Mouse (Mus musculus) forebrain, postnatal 0 days (tissue): ENCODE data around the gene Spdef. TPM values are rescaled to one million over a fixed set of nuclear protein-coding genes. Genes with fewer than 3 reads are reported as not detected.
A peak's percentile ranks its signal among the peaks of the same experiment; 100 is the strongest.

Experiments used
- ATAC-seq: fragments of 200-750 bp; cut with Nextera tagmentation; 2 replicates; pipeline ENCODE4 v1.8.0; 2017; ENCODE audit warnings: mild to moderate bottlenecking, moderate library complexity
- DNase-seq: peaks from one replicate; pipeline ENCODE4 v3.0.0-alpha.2; 2015
- H3K27ac ChIP-seq: fragments of 300-500 bp; sonication (generic); 2 replicates; pipeline ENCODE4 v1.5.1; 2014; ENCODE audit warnings: low read depth, mild to moderate bottlenecking, antibody characterized with exemption, low read length, moderate library complexity, mixed read lengths
- H3K27me3 ChIP-seq: fragments of 300-500 bp; sonication (generic); 2 replicates; pipeline ENCODE4 v1.6.1; 2014; ENCODE audit warnings: mild to moderate bottlenecking, low read length, mixed read lengths; ENCODE audit not compliant: insufficient read depth
- H3K36me3 ChIP-seq: fragments of 300-500 bp; sonication (generic); 2 replicates; pipeline ENCODE4 v1.6.1; 2014; ENCODE audit warnings: mild to moderate bottlenecking, moderate library complexity; ENCODE audit not compliant: insufficient read depth
- H3K4me1 ChIP-seq: fragments of 300-500 bp; sonication (generic); 2 replicates; pipeline ENCODE4 v1.6.1; 2014; ENCODE audit warnings: antibody characterized with exemption; ENCODE audit not compliant: insufficient read depth
- H3K4me2 ChIP-seq: fragments of 300-500 bp; sonication (generic); 2 replicates; pipeline ENCODE4 v1.6.1; 2014; ENCODE audit warnings: low read depth, mild to moderate bottlenecking, moderate library complexity
- H3K4me3 ChIP-seq: fragments of 300-500 bp; sonication (generic); 2 replicates; pipeline ENCODE4 v1.5.1; 2014; ENCODE audit warnings: low read depth, low read length, mixed read lengths
- H3K9ac ChIP-seq: fragments of 300-500 bp; sonication (generic); 2 replicates; pipeline ENCODE4 v1.6.1; 2014; ENCODE audit warnings: mild to moderate bottlenecking
- H3K9me3 ChIP-seq: fragments of 300-500 bp; sonication (generic); 2 replicates; pipeline ENCODE4 v1.6.1; 2016; ENCODE audit warnings: low read length
- CTCF ChIP-seq: sonication (generic); IDR thresholded peaks from 2 replicates; pipeline ENCODE4 v1.5.1; 2016; ENCODE audit warnings: antibody characterized with exemption, control low read depth, low read depth
- WGBS: fragments of 180-500 bp; shearing (Covaris S2); extraction: QIAGEN DNeasy Blood & Tissue Kit; methylation state at CpG from one replicate; pipeline ENCODE4 v1.1.7; 2014; 5-methylcytosine and 5-hydroxymethylcytosine counted together
- polyA plus RNA-seq: library from polyadenylated mRNA; unstranded; fragments of >200 nt; fragmentation: Nextera tagmentation; extraction: Ambion mirVana; gene quantifications from 2 replicates; pipeline ENCODE4 v1.2.1, GENCODE M21; 2015
- total RNA-seq: library from RNA; depleted of rRNA; stranded (reverse); fragments of >200 nt; gene quantifications from 2 replicates; pipeline ENCODE4 v1.2.3, GENCODE M21; 2014

The Spdef gene
- total and polyA plus RNA-seq, 2 experiments from 2014 or later, result 2.3 TPM

DNA sequence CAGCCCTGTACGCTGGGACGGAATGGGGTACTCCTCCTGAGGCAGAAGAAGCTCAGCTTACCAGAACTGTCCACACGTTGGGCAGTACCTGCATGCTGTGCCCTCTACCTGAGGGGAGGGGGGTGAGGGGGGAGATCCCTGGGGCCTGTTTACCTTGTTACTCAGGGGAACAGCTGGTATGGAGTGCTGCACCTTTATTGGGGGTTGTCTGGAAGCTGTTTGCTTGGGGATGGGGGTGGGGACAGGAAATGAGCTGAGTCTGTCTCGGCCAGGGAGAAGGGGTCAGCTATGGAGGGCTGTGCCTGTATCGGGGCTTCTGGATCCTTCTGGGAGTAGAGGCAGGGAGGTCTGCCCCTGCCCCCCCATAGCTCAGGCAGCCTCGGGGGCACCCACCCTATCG, 2.2 kb downstream of the Spdef start:
- Histone ChIP-seq H3K9ac (no peak overlapping the region), H3K4me3 (no peak overlapping the region), H3K27ac (no peak overlapping the region), H3K27me3 (no peaks in the 10 kb centered on the region), H3K36me3 (no peaks in the 10 kb centered on the region), H3K9me3 (no peaks in the 10 kb centered on the region), H3K4me2 (no peak overlapping the region), H3K4me1 (no peaks in the 10 kb centered on the region)
- 67% methylated on average over 7 of the region's 7 CpGs for WGBS
- DNase-seq (no peak), ATAC-seq (no peak)
- no peak for TF ChIP-seq CTCF

DNA sequence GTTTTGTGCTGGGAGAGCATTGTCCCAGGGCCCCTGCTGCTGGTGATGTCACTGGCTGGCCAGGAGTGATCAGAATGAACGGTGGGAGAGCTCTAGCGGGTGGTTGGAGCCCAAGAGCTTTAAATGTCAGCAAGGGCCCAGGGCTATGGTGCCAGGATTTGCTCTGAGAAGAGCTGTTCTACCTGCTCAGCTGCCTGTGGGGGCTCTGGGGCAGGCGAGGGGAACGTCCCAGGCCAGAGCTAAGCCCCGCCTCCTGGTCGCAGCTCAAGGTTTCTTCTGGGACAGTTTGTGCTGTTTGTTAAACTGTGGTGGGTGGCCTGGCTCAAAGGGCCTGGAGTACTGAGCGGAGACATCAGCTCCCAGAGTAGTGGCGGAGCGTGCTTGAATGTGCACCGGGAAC, 3.3 kb downstream of the Spdef start:
- TF ChIP-seq CTCF, result no peak
- Histone ChIP-seq H3K9ac (no peak overlapping the region), H3K36me3 (no peaks in the 10 kb centered on the region), H3K9me3 (no peaks in the 10 kb centered on the region), H3K27ac (no peak overlapping the region), H3K4me2 (no peak overlapping the region), H3K4me1 (no peaks in the 10 kb centered on the region), H3K4me3 (no peak overlapping the region), H3K27me3 (no peaks in the 10 kb centered on the region)
- ATAC-seq (no peak), DNase-seq (no peak)
- WGBS, result 10% methylated on average over 10 of the region's 10 CpGs

DNA sequence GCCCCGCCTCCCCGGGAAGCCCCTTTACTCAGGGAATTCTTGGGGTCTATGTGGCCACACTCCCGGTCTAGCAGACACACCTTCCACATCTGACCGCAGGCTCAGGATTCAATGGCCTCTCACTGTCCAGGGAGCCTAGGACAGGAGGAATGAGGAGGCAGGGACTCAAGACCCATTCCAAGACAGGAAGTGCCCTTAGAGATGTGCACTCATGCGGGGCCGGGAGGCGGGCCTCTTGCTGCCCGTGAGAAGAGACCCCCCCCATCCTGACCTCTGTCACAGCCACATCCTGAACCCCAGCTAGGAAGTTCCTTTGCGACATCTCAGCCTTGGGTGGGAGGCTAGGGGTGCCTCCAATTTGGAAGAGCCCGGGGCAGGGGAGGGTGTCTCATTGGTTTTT, 3.7 kb downstream of the Spdef start:
- Histone ChIP-seq H3K4me1 (no peaks in the 10 kb centered on the region), H3K9ac (no peak overlapping the region), H3K4me2 (no peak overlapping the region), H3K36me3 (no peaks in the 10 kb centered on the region), H3K9me3 (no peaks in the 10 kb centered on the region), H3K4me3 (no peak overlapping the region), H3K27me3 (no peaks in the 10 kb centered on the region), H3K27ac (no peak overlapping the region)
- TF ChIP-seq CTCF, result no peak
- DNase-seq (no peak), ATAC-seq (no peak; the same call in 1 of the 2 replicates)
- 33% methylated on average over 10 of the region's 10 CpGs for WGBS

DNA sequence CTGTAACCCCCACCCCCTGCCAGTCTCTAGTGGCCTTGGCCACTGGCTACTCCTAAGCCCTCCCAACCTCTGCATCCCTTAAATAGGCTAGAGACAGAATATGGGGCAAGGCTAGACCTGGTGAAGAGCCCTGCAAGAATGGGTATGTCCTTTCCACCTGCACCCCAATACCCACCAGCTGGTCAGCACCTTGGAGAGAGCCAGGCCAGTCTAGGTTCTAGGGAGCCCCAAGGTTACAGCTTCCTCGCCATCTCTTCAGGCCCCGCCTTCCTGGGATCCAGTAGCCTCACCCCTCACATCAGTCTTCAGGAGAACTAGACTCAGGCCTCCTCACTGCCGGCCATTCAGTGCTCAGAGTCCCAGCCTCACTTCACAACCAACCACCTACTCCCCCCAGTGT, 4.4 kb downstream of the Spdef start:
- no peak overlapping the region for H3K9ac ChIP-seq
- H3K36me3 ChIP-seq, result no peaks in the 10 kb centered on the region
- no peak for TF ChIP-seq CTCF
- no peak overlapping the region for H3K4me2 ChIP-seq
- no peaks in the 10 kb centered on the region for H3K27me3 ChIP-seq
- no peak for ATAC-seq
- 44% methylated on average over 3 of the region's 3 CpGs for WGBS
- no peaks in the 10 kb centered on the region for H3K9me3 ChIP-seq
- no peak overlapping the region for H3K27ac ChIP-seq
- no peak for DNase-seq
- no peak overlapping the region for H3K4me3 ChIP-seq
- H3K4me1 ChIP-seq, result no peaks in the 10 kb centered on the region

DNA sequence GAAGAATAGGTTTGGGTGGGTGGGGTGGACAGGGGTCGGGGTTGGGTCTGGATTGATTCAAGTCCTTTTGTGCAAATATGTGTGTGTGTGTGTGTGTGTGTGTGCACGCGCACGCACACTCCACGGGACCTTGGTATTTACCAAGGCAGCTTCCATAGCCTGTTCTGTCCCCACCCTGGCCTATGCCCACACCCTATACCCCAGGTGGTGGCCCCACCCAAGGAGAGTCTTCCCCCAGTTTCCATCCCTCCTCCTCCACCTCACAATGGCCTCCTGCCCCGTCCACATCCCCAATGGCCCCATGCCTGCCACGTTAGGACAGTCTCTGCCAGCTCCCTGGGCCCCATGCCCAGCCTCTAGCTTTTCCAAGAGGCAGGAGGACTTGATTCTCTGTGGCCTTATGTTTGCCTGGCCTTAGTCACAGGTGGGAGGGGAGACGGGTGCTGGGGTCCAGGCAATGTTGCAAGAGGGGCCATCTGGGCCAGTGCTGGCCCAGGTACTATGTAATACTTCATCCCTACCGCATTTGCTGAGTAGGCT, 7.6 kb downstream of the Spdef start:
- DNase-seq, result peak; percentile 42
- H3K4me3 ChIP-seq, result no peak overlapping the region
- no peak overlapping the region for H3K27ac ChIP-seq
- H3K9ac ChIP-seq, result no peak overlapping the region
- no peak for TF ChIP-seq CTCF
- no peaks in the 10 kb centered on the region for H3K27me3 ChIP-seq
- no peaks in the 10 kb centered on the region for H3K4me1 ChIP-seq
- H3K9me3 ChIP-seq, result no peaks in the 10 kb centered on the region
- H3K4me2 ChIP-seq, result no peak overlapping the region
- no peaks in the 10 kb centered on the region for H3K36me3 ChIP-seq
- WGBS, result 60% methylated on average over 9 of the region's 9 CpGs
- ATAC-seq, result no peak

DNA sequence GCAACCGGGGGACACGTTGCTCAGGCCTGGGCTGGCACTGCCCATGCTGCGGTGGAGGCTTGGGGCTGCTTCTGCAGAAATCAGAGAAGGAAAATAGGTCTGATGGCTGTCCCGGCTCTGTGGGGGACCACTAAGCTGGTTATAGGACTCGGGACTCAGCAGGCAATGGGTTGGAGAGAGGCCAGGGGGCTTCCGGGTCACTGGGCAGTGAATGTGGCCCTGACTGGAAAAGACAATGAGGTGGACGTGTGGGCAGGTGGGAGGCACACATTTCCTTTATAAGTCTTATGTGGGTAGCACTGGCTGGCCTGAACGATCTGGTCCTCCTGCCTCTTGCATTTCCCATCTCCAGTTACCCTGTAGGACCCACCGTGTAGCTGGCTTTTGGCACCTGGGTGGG, 8.4 kb downstream of the Spdef start:
- Histone ChIP-seq H3K9ac (no peak overlapping the region), H3K4me1 (no peaks in the 10 kb centered on the region), H3K36me3 (no peaks in the 10 kb centered on the region), H3K27ac (no peak overlapping the region), H3K4me3 (no peak overlapping the region), H3K27me3 (no peaks in the 10 kb centered on the region), H3K4me2 (no peak overlapping the region), H3K9me3 (no peaks in the 10 kb centered on the region)
- DNase-seq (no peak), ATAC-seq (no peak)
- TF ChIP-seq CTCF, result no peak
- WGBS, result 32% methylated on average over 9 of the region's 9 CpGs

DNA sequence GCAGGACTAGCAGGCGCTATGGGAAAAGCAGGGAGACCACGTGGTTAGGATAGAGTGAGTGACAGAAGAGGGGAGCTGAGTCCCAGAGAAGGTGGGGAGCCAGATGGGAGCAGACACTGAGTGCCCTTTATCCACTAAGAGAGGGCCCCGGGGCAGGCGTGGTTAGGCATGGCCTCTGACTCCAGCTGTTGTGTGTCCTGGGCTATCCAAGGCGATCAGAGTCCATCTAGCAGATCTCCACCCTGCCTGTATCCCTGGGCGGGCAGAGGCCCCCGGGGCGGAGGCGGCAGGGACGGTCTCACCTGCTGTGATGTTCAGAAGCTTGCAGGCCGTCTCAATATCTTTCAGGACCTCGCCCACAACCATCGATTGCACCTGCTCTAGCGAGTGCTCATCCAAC, 9.1 kb downstream of the Spdef start:
- DNase-seq (no peak), ATAC-seq (no peak)
- Histone ChIP-seq H3K4me3 (no peak overlapping the region), H3K36me3 (no peaks in the 10 kb centered on the region), H3K9ac (no peak overlapping the region), H3K4me2 (no peak overlapping the region), H3K4me1 (no peaks in the 10 kb centered on the region), H3K27me3 (no peaks in the 10 kb centered on the region), H3K27ac (no peak overlapping the region), H3K9me3 (no peaks in the 10 kb centered on the region)
- no peak for TF ChIP-seq CTCF
- WGBS, result 71% methylated on average over 14 of the region's 14 CpGs
